Mouse (Mus musculus) myocyte (in vitro differentiated cells): ENCODE measurements around the gene Slc9a2. TPM values are rescaled to one million over a fixed set of nuclear protein-coding genes. Genes with fewer than 3 reads are reported as not detected.

Experiments used
- H3K27me3 ChIP-seq: one replicate; pipeline ENCODE4 v1.6.1; 2011; ENCODE audit not compliant: control insufficient read depth, insufficient read depth, insufficient read length
- H3K36me3 ChIP-seq: one replicate; pipeline ENCODE4 v1.6.1; 2011; ENCODE audit not compliant: control insufficient read depth, insufficient read depth
- H3K4me2 ChIP-seq: one replicate; pipeline ENCODE4 v1.6.1; 2011; ENCODE audit warnings: low read depth, control low read depth
- H3K4me3 ChIP-seq: one replicate; pipeline ENCODE4 v1.5.1; 2011; ENCODE audit warnings: mild to moderate bottlenecking, control low read depth, moderate library complexity
- H3K79me2 ChIP-seq: one replicate; pipeline ENCODE4 v1.6.1; 2011; ENCODE audit not compliant: control insufficient read depth, insufficient read depth
- H3ac ChIP-seq: one replicate; pipeline ENCODE4 v1.6.1; 2011; ENCODE audit not compliant: control insufficient read depth, insufficient read length
- CEBPB ChIP-seq: IDR thresholded peaks from 2 replicates; pipeline ENCODE4 v1.6.1; 2011; ENCODE audit warnings: mild to moderate bottlenecking, moderate library complexity; ENCODE audit not compliant: poor library complexity, insufficient read depth, severe bottlenecking
- E2F4 ChIP-seq: IDR thresholded peaks from one replicate; pipeline ENCODE4 v1.6.1; 2011; ENCODE audit warnings: mild to moderate bottlenecking, control low read depth, moderate library complexity; ENCODE audit not compliant: insufficient read depth
- MAX ChIP-seq: IDR thresholded peaks from one replicate; pipeline ENCODE4 v1.6.1; 2011; ENCODE audit warnings: low read depth, mild to moderate bottlenecking, control low read depth
- MYOD1 ChIP-seq, 3 experiments: IDR thresholded peaks; one replicate each; pipeline ENCODE4 v1.6.1; 2011; ENCODE audit warnings: control low read depth in 2 of 3, low read depth in 2 of 3, mild to moderate bottlenecking in 2 of 3, moderate library complexity in 1 of 3; ENCODE audit not compliant: insufficient read length in 2 of 3, control insufficient read depth in 1 of 3
- MYOG ChIP-seq, 3 experiments: IDR thresholded peaks; one replicate each; pipeline ENCODE4 v1.6.1; 2011; ENCODE audit warnings: control low read depth in 2 of 3, low read depth in 2 of 3, mild to moderate bottlenecking in 2 of 3; ENCODE audit not compliant: insufficient read length in 2 of 3, control insufficient read depth in 1 of 3, insufficient read depth in 1 of 3
- POLR2A ChIP-seq: IDR thresholded peaks from one replicate; pipeline ENCODE4 v1.6.1; 2011; ENCODE audit warnings: low read depth, mild to moderate bottlenecking, control low read depth, moderate library complexity; ENCODE audit not compliant: insufficient read length
- POLR2AphosphoS2 ChIP-seq: IDR thresholded peaks from one replicate; pipeline ENCODE4 v1.6.1; 2011; ENCODE audit warnings: low read depth, control low read depth; ENCODE audit not compliant: insufficient read length
- REST ChIP-seq: IDR thresholded peaks from one replicate; pipeline ENCODE4 v1.6.1; 2011; ENCODE audit warnings: mild to moderate bottlenecking, control low read depth, moderate library complexity; ENCODE audit not compliant: insufficient read depth, insufficient read length
- SRF ChIP-seq: IDR thresholded peaks from one replicate; pipeline ENCODE4 v1.6.1; 2011; ENCODE audit warnings: low read depth; ENCODE audit not compliant: control insufficient read depth, insufficient read length
- TCF12 ChIP-seq: IDR thresholded peaks from one replicate; pipeline ENCODE4 v1.6.1; 2011; ENCODE audit warnings: mild to moderate bottlenecking, control low read depth; ENCODE audit not compliant: poor library complexity, insufficient read depth, severe bottlenecking
- TCF3 ChIP-seq: IDR thresholded peaks from one replicate; pipeline ENCODE4 v1.6.1; 2011; ENCODE audit warnings: low read depth, control low read depth; ENCODE audit not compliant: insufficient read length
- USF1 ChIP-seq: IDR thresholded peaks from one replicate; pipeline ENCODE4 v1.6.1; 2011; ENCODE audit warnings: low read depth, mild to moderate bottlenecking, control low read depth, moderate library complexity
- polyA plus RNA-seq: library from polyadenylated mRNA; unstranded; fragments of >200 nt; fragmentation: generic; extraction: Trizol; gene quantifications from one replicate; pipeline ENCODE4 v1.2.1, GENCODE M21; 2012; ENCODE audit warnings: missing spikeins

Slc9a2 gene
- polyA plus RNA-seq, 1 experiment: 2.4 TPM

- H3K36me3 ChIP-seq: no peaks in the 10 kb centered on the region
- TF ChIP-seq TCF12 (no peak), CEBPB (no peak), MAX (no peak), TCF3 (no peak), MYOD1 (IDR thresholded peaks at IDR 0.05; ENCODE audit: control insufficient read depth in 1 of 3, insufficient read length in 2 of 3, low read depth in 2 of 3) (no peak), POLR2A (no peak), MYOG (IDR thresholded peaks at IDR 0.05; ENCODE audit: control insufficient read depth in 1 of 3, insufficient read depth in 1 of 3, insufficient read length in 2 of 3, low read depth in 2 of 3) (no peak), REST (no peak)
- no peak overlapping the region for H3K4me3 ChIP-seq
- H3K79me2 ChIP-seq: no peaks in the 10 kb centered on the region
- no peaks in the 10 kb centered on the region for H3K27me3 ChIP-seq
- no peak overlapping the region for H3ac ChIP-seq
- H3K4me2 ChIP-seq: no peak overlapping the region
These were observed 120.5 kb downstream of the Slc9a2 start for GRCm38 (mm10) chr1:40800908-40801307.

- no peaks in the 10 kb centered on the region for H3K27me3 ChIP-seq
- no peak overlapping the region for H3ac ChIP-seq
- no peaks in the 10 kb centered on the region for H3K79me2 ChIP-seq
- no peaks in the 10 kb centered on the region for H3K36me3 ChIP-seq
- TF ChIP-seq POLR2A: no peak
- TF ChIP-seq POLR2AphosphoS2: no peak
- no peak for TF ChIP-seq TCF3
- no peak for TF ChIP-seq TCF12
- no peak for TF ChIP-seq MYOD1 (IDR thresholded peaks at IDR 0.05; ENCODE audit: control insufficient read depth in 1 of 3, insufficient read length in 2 of 3, low read depth in 2 of 3)
- no peak for TF ChIP-seq USF1
- TF ChIP-seq CEBPB: no peak
- TF ChIP-seq REST: no peak
- no peak for TF ChIP-seq E2F4
- TF ChIP-seq MAX: no peak
- TF ChIP-seq MYOG (IDR thresholded peaks at IDR 0.05; ENCODE audit: control insufficient read depth in 1 of 3, insufficient read depth in 1 of 3, insufficient read length in 2 of 3, low read depth in 2 of 3): no peak
- no peak for TF ChIP-seq SRF
- no peak overlapping the region for H3K4me2 ChIP-seq
- no peak overlapping the region for H3K4me3 ChIP-seq
These were observed 122.4 kb downstream of the Slc9a2 start for GRCm38 (mm10) chr1:40802759-40803158.

- Histone ChIP-seq H3ac (no peak overlapping the region), H3K4me3 (no peak overlapping the region), H3K36me3 (no peaks in the 10 kb centered on the region), H3K79me2 (no peaks in the 10 kb centered on the region), H3K4me2 (no peak overlapping the region), H3K27me3 (no peaks in the 10 kb centered on the region)
- TF ChIP-seq TCF3 (no peak), MYOG (IDR thresholded peaks at IDR 0.05; ENCODE audit: control insufficient read depth in 1 of 3, insufficient read depth in 1 of 3, insufficient read length in 2 of 3, low read depth in 2 of 3) (peak in 1 of 3 experiments; percentile 23), MYOD1 (IDR thresholded peaks at IDR 0.05; ENCODE audit: control insufficient read depth in 1 of 3, insufficient read length in 2 of 3, low read depth in 2 of 3) (peak in 2 of 3 experiments; percentile 43 to 69)
These were observed 123.7 kb downstream of the Slc9a2 start for GRCm38 (mm10) chr1:40804118-40804517.

- H3K79me2 ChIP-seq: no peaks in the 10 kb centered on the region
- H3K4me2 ChIP-seq: peak within 1 kb of the TSS; percentile 70
- H3ac ChIP-seq: no peak within 1 kb of the TSS
- no peaks in the 10 kb centered on the region for H3K36me3 ChIP-seq
- H3K4me3 ChIP-seq: peak within 1 kb of the TSS; percentile 23
- no peaks in the 10 kb centered on the region for H3K27me3 ChIP-seq
- TF ChIP-seq MYOD1 (IDR thresholded peaks at IDR 0.05; ENCODE audit: control insufficient read depth in 1 of 3, insufficient read length in 2 of 3, low read depth in 2 of 3) (peak in 1 of 3 experiments; percentile 77), E2F4 (no peak), TCF3 (no peak), SRF (no peak), CEBPB (no peak; the same call in 1 of the 2 replicates), MYOG (IDR thresholded peaks at IDR 0.05; ENCODE audit: control insufficient read depth in 1 of 3, insufficient read depth in 1 of 3, insufficient read length in 2 of 3, low read depth in 2 of 3) (peak in 2 of 3 experiments; percentile 79 to 81), POLR2A (peak; percentile 37), USF1 (no peak), REST (no peak), MAX (no peak), TCF12 (peak; percentile 26), POLR2AphosphoS2 (no peak)
These were observed 125.0 kb downstream of the Slc9a2 start, which contains the start of gene Tmem182 for GRCm38 (mm10) chr1:40805351-40805750. TSS of gene Tmem182 (plus strand) at chr1:40805601.

GRCm38 (mm10) chr1:40805891-40806290 is 125.5 kb downstream of the Slc9a2 start:
- Histone ChIP-seq H3K4me2 (peak overlapping the region; percentile 70), H3K27me3 (no peaks in the 10 kb centered on the region), H3K79me2 (no peaks in the 10 kb centered on the region), H3K4me3 (peak overlapping the region; percentile 23), H3ac (no peak overlapping the region), H3K36me3 (no peaks in the 10 kb centered on the region)
- TF ChIP-seq CEBPB: no peak
- no peak for TF ChIP-seq POLR2A
- no peak for TF ChIP-seq MAX
- TF ChIP-seq POLR2AphosphoS2: no peak
- TF ChIP-seq SRF: no peak
- no peak for TF ChIP-seq MYOD1 (IDR thresholded peaks at IDR 0.05; ENCODE audit: control insufficient read depth in 1 of 3, insufficient read length in 2 of 3, low read depth in 2 of 3)
- TF ChIP-seq E2F4: no peak
- no peak for TF ChIP-seq MYOG (IDR thresholded peaks at IDR 0.05; ENCODE audit: control insufficient read depth in 1 of 3, insufficient read depth in 1 of 3, insufficient read length in 2 of 3, low read depth in 2 of 3)
- TF ChIP-seq USF1: no peak
- no peak for TF ChIP-seq TCF12
- TF ChIP-seq TCF3: no peak
- no peak for TF ChIP-seq REST
